Mouse (Mus musculus) erythroblast, embryonic 14.5 days (primary cell): ENCODE results near the gene D17Wsu92e.

Experiments used
- GATA1 ChIP-seq: IDR thresholded peaks from 2 replicates; pipeline ENCODE4 v1.6.1; 2012; ENCODE audit warnings: low read length, inconsistent platforms, mixed read lengths
- TAL1 ChIP-seq: IDR thresholded peaks from 3 replicates; pipeline ENCODE4 v1.6.1; 2012; ENCODE audit warnings: low read length, inconsistent platforms, mixed read lengths

DNA sequence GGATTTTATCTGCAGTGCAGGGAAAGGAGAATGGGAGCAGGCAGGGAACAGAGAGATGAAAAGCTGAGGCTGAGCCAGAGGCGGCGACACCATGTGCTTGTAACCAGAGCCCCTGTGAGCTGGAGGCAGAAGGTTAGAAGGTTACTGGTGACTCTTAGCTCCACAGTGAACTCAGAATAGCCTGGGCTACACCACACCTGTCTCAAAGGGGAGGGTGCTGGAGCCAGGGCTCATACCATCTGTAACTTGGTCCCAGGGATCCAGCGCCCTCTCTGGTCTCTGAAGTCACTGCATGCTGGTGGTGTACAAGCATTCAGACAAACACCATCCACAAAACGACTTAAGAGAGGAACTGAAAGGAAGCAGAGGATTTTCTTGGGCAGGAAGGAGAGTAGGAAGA, 36.9 kb downstream of the D17Wsu92e start:
- no peak for TF ChIP-seq GATA1
- no peak for TF ChIP-seq TAL1
